Mouse (Mus musculus) CD4-positive, CD25-positive, alpha-beta regulatory T cell, adult 2 months (primary cell): ENCODE measurements around the gene Sema5a.

Experiments used
- DNase-seq: peaks from one replicate; pipeline ENCODE4 v3.0.0-alpha.2; 2012; ENCODE audit warnings: low read depth, low spot score

Sema5a gene

DNA sequence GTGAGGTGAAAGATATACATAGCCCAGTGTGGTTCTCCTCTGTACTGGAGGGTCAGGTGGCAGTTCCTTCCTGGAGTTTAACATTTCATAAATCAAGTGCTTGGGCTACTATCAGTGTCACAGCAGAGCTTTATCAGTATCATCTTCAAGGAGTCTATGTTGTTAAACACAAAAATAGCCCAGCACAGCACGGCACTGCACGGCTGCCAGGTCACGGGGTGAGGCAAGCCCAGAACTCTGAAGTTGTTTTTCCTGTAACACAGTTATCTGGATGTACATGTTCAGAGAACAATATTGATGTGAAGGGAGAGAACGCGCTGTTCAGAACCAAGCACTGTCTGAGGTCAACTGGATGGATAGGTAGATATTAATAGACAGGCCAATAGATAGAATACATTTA lies 112.2 kb downstream of the Sema5a start:
- no peak for DNase-seq

DNA sequence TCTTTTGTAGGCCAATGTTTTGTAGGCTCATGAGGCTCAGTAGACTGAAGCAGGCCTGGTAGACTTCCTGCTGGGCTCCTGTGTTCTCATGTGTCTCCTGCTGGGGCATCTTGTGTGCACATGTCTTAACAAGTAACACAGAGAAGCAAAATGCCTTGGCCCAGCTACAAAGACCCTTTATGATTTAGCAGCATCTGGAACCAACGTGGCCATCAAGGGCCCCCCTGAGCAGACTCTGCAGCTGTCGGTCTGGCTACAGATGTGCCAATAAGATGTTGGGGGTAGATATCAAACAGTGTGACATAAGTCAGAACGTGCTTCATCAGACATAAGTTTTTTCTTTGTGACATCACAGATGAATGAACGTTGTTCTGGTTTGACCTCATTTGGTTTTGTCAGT lies 123.2 kb downstream of the Sema5a start:
- DNase-seq: no peak

DNA sequence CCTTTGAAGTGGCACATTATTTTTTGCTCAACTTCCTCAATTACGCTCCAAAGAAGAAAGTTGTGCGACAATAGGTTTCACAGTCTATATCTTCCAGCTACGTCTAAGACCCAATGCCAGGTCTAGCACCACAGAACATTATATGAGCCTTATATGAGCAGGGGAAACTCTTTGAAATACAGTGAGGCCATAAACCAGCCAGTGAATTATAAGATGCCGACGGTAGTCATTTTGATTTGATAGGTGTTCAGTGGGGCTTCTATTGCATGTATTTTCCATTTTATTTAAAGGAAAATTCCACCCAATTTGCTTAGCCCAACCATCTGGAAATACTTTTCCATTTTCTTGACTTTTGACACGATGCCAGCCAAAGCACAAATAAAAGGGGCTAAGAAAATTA lies 126.3 kb downstream of the Sema5a start:
- DNase-seq: no peak

DNA sequence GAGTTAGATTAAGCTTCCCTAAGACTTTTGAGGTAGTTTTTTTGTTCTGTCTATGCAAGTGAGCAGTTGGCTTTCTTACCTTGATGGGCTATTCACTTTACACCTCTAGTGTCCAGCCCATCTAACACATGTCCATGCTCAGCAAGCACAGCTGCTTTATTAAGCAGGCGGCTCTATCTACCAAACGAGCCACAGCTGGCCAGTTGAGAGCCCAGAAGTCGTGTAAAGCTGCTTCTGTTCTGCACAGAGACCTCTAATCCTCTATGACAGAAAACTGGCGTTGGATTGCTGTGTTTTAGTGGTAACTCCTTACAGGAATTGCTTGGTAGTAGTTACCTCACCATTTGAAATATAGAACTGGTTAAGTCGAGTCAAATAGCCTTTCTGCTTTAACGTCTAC lies 126.8 kb downstream of the Sema5a start:
- no peak for DNase-seq

DNA sequence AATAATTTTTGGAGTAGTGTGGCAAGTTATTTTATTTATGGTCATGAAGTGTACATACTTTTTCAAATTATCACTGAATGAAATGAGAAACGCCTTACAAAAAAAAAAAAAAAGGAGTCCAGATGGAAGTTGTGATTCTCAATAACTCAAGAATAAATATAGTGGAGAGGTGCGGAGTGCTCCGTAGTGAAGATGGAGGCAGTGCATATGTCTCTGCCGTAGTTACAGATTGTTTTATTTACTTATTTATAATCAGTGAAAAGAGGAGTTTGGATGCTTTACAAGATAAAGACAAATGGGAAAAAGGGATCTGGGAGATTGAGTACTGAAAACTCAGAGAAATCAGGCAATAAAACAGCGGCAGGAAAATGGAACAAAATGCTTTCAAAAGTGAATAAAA lies 131.7 kb downstream of the Sema5a start:
- no peak for DNase-seq

DNA sequence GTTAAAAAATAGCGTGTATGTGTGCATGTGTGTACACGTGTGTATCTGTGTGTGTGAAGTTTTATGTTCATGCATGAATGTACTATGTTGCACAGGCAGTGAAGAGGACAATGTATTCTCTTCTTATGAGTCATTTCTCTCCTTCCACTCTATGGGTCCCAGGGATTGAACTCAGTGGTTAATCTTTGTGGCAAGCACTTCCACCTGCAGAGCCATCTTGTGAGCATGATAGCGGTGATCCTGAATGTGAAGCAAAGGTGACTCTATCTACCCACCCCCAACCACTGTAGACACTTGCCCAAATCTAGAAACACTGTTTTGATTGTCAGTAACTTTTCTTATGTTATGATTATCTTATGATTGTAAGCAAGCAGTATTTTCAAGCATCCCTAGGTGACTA lies 133.2 kb downstream of the Sema5a start:
- DNase-seq: no peak

DNA sequence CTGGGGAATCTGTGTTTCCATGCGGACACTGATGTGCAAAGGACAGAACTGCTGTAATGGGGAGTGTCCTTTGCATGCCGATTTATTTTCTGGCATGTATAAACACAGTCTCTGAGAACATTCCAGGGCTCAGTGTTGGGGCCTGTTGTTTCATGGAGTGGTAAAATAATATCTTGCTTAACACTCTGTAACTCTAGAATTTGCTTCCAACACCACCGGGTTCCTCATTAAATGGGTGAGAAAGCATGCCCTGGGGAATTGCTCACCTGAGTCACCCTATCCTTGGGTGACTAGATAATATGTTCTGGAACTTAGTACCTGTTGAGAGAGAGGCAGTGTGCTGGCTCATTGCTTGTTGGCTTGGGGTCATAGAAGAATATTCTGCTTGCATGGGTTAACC lies 135.7 kb downstream of the Sema5a start:
- no peak for DNase-seq

DNA sequence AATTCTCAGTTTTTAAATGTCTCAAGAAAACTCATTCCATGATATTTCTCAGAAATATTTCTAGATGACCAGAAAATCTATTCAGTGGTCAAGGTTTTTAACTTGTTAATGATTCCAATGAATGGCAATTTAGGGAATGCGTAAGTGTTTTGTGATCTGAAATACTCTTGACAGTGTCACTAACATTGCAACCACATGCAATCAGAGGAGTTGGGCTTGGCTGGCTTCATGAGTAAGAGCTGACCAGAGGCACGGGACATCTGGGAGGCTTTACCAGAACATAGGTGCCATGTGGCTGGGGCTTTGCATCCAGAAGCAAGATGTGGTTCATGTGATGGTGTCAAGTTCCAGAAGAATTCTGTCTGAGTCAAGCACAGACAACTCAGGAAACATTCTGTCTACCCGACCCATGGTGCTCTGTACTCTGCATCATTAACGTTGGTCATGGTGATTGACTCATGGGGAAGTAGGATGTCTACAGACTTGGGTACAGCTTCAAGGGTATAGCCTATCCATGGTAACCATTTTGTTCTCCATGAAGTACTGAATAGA lies 138.4 kb downstream of the Sema5a start:
- no peak for DNase-seq

DNA sequence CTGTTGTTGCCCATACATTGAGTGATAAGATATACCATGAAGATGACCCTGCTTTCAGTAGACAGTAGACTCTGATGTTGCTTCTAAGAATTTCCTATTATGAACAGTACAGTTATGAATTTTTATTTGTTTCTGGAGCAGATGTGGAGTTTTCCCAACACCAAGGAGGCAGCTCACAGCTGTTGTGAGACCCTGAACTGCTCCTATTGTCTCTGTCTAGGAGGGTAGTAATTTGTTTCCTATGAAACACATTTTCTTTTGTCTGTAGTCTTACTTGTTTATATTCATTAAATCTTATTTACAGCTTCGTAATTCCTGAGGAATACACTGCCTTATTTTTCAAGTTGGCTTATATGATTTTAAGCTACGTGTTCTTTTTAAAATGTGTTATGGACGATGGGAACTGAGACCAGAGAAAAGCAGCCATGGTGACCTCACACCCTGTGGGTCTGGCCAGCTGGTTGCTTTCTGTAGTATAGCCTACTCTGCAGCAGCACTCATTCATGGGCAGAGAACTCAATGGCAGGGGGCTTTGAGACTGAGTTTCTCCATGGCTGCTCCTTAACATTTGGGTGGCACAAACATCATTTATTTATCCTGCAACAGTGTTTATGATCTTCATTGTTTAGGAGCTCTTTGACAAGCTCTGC lies 151.8 kb downstream of the Sema5a start:
- no peak for DNase-seq

DNA sequence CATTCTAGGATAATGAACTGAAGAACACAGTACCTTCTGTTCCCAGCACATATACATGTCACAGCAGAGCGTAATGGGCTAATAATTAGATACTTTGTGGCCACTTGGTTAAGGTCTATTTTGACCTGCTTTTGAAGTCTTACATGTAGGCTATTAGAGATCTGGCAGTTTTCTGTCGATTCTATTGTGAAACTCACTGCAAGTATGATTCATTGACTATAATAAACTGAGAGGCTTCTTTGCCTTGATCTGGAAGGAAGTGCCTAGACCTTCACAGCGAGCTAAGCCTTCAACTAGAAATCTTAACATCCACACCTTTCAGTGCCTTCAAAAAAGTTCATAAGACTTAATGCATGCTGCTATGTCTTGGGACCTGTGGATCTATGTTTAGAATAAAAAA lies 152.5 kb downstream of the Sema5a start:
- no peak for DNase-seq

DNA sequence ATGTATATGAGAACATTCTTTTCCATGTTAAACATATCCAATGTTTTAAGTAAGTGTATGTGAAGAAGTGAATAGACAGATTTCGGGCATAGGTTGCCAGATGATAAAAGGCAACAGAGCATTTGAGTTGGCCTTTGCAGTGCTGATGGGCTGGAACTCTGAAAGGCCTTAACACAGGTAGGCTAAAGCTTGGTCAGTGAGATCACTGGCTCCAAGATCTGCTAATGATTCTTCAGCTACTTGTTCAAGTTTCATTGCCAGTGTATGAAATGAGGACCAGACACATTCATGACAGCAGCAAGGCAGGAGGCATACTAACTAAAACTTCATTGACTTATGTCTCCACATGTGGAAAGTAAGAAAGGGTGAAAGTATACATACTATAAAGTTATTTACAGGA lies 154.1 kb downstream of the Sema5a start:
- DNase-seq: no peak

DNA sequence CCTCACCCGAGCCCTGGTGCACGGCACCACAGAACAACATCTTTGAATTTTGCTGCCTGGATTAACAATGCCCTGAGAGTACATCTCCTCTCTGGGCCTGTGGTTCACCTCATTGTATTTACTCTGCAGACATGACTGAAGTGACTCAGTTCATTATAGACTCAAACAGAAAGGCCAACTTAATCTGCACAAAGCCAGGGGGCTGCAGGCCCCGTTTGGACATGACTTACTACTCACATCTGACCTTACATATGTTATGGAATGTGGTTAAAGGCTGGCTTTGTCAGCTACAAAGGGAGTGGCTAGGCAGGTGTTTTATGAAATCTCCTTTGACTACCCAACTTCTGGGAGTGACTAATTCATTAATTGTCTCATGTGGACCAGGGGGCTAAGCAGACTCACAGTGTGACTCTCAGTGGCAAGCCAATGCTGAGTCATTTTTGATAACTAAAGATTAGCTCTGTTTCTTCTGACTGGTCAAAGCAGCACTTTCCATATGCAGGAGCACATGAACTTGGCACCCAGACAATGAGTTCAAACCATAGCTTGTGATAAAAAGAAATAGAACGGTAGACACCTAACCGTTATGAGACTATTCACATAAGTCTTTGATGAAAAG lies 157.4 kb downstream of the Sema5a start:
- no peak for DNase-seq

DNA sequence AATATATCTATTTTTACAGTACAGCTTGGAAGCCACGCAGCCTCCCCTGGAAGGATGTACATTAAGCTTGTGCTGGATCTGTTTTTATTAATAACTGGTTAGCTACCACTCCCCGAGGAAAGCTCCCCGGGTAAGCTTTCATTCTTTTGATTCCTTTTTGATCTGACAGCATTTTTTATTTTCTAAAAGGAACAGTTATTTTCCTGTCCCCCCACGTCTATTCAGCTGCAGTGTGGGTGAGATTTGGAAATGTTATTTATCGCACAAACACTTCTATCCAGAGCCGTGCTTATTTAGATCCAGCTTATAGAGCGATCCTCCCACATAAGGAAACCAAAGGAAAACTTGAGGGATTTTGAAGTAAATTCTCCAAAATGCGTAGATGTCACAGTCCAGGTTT lies 158.7 kb downstream of the Sema5a start:
- no peak for DNase-seq

DNA sequence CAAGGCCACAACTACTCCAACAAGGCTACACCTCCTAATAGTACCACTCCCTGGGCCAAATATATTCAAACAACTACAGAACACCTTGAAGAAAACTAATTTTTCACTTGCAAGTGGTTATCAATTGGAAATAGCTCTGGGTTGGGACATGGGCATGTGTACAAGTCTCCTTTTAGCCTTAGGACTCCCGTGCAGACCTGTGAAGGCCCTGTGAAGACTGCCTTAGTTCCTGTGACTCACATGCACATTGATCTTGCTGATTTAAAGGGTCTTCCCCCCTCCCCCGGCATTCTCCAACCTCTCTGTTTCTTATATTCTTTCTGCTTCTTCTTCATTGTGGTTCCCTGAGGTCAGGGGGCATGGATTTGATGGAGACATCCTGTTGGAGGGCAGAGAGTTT lies 161.8 kb downstream of the Sema5a start:
- no peak for DNase-seq

DNA sequence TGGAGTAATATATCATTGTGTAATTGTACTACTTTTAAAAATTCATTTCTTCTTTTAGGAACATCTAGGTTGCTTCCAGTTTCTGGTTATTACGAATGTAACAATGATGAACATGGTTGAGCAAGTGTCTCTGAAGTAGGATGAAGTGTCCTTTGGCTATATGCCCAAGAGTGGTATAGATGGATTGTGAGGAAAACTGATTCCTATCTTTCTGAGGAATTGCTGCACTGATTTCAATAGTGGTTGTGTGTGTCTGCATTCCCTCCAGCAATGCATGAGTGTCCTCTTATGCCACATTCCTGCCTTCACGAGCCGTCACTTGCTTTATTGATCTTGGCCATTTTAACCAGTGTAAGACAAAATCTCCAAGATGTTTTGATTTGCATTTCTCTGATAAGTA lies 163.2 kb downstream of the Sema5a start:
- no peak for DNase-seq

DNA sequence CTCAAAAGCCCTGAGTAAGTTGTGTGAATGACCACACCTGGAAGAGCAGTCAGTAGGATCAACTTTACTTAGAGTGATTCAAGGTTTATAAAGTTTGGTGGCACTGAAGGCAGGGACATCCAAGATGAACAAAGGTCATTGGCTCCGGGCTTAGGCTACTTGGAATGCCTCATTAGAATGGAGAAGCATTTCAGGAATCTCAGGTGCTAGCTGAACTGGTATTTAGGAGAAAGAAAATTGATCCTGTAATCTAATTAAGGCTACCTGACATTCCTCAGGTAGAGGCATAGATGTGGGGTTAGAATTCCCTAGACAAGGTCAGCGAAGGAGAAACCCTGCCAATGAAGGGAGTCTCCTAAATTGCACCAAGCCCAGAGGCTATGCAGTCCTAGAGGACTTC lies 171.7 kb downstream of the Sema5a start:
- DNase-seq: no peak

DNA sequence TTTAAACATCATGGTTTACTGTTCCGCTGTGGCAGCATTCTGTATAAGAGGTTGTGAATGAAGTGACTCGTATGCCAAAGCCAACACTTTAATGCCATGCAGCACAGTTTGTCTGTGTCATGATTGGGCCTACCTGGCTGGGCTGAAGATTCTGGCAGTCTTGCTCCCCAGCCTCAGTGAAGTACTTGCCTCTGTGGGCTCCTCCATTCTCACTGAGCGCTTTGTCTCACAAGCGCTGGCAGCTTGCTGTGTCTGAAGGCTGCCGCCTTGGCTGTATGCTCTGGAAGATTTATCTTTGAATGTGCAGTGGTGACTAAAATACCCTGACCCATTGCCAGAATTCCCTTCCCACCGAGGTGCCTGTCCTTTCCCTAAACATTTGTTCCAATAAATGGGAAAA lies 178.0 kb downstream of the Sema5a start:
- DNase-seq: no peak

DNA sequence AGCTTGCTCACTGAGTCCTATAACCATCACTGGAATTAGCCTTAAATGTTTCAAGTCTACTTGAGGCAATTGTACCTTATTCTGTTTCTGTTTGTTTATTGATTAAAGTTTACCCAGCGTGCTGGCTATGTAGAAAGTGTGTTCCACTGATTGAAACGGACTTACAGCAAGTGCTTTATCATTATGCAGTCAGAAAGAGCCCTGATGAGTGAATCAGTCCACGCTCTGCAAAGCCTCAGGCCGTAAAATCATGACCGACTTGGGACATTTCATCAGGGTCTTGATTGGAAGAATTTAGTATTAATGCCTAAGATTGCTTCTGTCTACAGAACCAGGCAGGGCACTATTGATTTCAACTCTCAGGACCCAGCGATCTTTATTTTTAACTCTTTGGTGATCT lies 178.5 kb downstream of the Sema5a start:
- DNase-seq: no peak

DNA sequence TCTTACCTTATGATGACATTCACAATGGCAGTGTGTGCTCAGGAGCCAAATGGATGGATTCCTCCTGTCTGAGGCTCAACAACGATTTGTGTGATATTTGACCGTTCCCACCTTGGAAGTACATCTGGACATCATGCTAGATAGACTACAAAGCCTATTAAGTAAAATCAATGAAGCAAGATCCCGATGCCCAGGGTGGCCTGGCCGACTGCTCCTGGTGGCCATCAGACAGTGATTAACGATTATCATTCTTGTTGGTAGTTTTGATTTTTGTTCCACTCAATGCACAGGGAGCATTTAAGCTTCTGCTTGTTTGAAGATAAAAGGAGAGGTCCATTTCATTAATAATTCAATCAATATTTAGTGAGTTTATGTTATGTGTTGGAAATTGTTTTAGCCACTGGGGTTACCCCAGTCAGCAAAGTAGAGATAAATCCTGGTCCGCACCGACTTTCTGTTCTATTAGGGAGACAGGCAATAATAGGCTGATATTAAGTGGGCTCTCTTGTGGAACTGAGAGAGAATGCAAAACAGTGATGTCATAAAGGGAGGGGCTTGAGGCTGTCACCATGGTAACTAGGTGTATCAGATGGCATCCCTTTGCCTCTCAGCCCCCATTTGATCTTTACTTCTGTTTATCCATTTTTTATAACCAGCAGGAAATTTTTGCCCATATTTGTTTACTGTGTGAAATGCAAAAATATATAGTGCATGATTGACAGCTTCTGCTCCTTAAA lies 182.7 kb downstream of the Sema5a start:
- DNase-seq: no peak

DNA sequence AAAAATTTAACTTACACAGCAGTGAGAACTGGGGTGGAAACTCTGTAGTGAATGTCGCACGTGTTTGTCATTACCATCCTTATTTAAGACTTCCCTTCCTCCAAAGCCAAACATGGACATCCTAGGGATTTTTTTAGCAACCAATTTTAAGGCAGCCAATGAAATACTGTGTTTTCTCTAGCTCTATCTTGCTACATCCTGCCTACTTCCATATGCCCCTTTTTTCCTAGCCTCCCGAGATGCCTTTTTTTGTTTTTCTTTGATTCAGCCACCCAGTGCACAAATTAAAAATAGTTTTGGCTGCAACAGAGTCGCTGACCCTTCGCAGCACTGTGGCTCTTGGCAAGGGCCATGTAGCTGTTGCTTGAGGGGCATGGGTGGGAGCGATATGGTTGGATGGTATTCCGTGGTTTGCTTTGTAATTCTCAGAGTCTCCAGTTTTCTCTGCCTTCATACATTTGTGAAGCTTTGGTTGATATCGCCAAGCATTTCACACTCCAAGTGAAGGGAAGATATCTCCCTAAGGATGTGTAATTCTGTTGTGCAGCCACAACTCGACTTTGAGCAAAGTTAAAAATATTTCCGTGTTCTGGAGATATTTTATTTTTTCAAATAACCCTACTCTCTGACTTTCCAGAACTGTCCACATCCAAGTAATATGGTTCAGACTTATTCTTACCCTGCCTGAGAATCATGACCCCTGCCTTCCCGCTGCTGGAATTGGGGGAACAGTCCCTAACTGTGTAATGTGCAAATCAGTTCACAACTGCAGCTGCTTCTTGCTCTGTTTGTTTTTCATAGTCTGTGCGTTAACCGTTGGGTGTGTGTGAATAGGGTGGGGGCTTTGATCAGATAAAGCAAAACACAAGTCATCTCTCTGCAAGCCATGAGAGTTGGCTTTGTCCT lies 188.6 kb downstream of the Sema5a start:
- DNase-seq: no peak

DNA sequence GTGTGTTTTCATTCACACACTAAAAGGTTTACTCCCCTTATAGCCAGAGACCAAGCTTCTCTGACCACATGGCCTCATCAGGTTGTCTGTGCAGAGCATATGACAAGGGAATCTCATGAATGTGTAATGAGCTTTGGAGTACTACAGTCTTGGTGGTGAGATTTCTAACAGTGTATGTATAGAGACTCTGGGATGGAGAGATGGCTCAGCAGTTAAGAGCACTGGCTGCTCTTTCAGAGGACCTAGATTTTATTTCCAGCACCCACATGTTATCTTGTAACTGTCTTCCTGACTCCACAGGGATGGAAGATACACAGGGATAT lies 189.2 kb downstream of the Sema5a start:
- no peak for DNase-seq

DNA sequence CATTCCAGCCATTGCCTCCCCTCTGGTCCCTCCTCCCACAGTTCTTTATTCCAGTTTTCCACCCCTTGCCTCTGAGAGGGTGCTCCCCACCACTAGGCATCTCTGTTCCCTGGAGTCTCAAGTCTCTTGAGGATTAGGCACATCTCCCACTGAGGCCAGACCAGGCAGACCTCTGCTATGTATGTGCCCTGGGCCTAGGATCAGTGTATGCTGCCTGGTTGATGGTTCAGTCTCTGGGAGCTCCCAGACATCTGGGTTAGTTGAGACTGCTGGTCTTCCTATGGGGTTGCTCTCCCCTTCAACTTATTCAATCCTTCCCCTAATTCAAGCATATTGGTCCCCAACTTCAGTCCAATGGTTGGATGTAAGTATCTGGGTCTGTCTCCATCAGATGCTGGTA lies 189.7 kb downstream of the Sema5a start:
- DNase-seq: no peak
